Mouse (Mus musculus): ENCODE data around the gene Efcab3. TPM values are rescaled to one million over a fixed set of nuclear protein-coding genes. Genes with fewer than 3 reads are reported as not detected.

Gene Efcab3
- total RNA-seq, 2 experiments from 2014 or later, result not detected

Other genes starting within 250 kb of the Efcab3 start
- 10 to 100 TPM; 10.9 to 11.2 TPM for gene Mettl2, start 62.8 kb downstream of the Efcab3 start, total RNA-seq (2021)
- not detected for gene Gm10842, start 83.3 kb downstream of the Efcab3 start, total RNA-seq (2021)
- gene Tlk2, start 115.2 kb downstream of the Efcab3 start, total RNA-seq (2021), result 10 to 100 TPM; 39.6 to 41.2 TPM
- 10 to 100 TPM; 18.4 to 20.3 TPM for gene Mrc2, start 229.1 kb downstream of the Efcab3 start, total RNA-seq (2021)

Measured in heart, postnatal 36 days (tissue).